Mouse (Mus musculus) kidney, embryonic 14.5 days (tissue): Measurements from ENCODE around the gene Pam16. TPM values are rescaled to one million over a fixed set of nuclear protein-coding genes. Genes with fewer than 3 reads are reported as not detected.

ENCODE experiments used
- ATAC-seq: fragments of 200-750 bp; cut with Nextera tagmentation; 2 replicates; pipeline ENCODE4 v1.8.0; 2017; ENCODE audit warnings: moderate number of reproducible peaks, mild to moderate bottlenecking, moderate TSS enrichment, moderate library complexity; ENCODE audit not compliant: low FRiP score, low TSS enrichment
- H3K27ac ChIP-seq: fragments of 300-500 bp; sonication (generic); 2 replicates; pipeline ENCODE4 v1.5.1; 2014; ENCODE audit warnings: low read depth, mild to moderate bottlenecking, low read length, moderate library complexity, mixed read lengths
- H3K27me3 ChIP-seq: fragments of 300-500 bp; sonication (generic); 2 replicates; pipeline ENCODE4 v1.6.1; 2014; ENCODE audit warnings: mild to moderate bottlenecking, low read length; ENCODE audit not compliant: control insufficient read depth, insufficient read depth
- H3K36me3 ChIP-seq: fragments of 300-500 bp; sonication (generic); 2 replicates; pipeline ENCODE4 v1.6.1; 2014; ENCODE audit warnings: low read length, mixed read lengths; ENCODE audit not compliant: control insufficient read depth, insufficient read depth
- H3K4me1 ChIP-seq: fragments of 300-500 bp; sonication (generic); 2 replicates; pipeline ENCODE4 v1.6.1; 2014; ENCODE audit warnings: low read length, mixed read lengths; ENCODE audit not compliant: control insufficient read depth, insufficient read depth
- H3K4me2 ChIP-seq: fragments of 300-500 bp; sonication (generic); replicated peaks from 2 replicates; pipeline ENCODE4 v1.6.1; 2014; ENCODE audit warnings: low read depth, mild to moderate bottlenecking, low read length
- H3K4me3 ChIP-seq: fragments of 300-500 bp; sonication (generic); 2 replicates; pipeline ENCODE4 v1.5.1; 2014; ENCODE audit warnings: mild to moderate bottlenecking, low read length
- H3K9ac ChIP-seq: fragments of 300-500 bp; sonication (generic); 2 replicates; pipeline ENCODE4 v1.6.1; 2014; ENCODE audit warnings: low read depth, mild to moderate bottlenecking, low read length, moderate library complexity
- H3K9me3 ChIP-seq: fragments of 300-500 bp; sonication (generic); 2 replicates; pipeline ENCODE4 v1.6.1; 2016; ENCODE audit warnings: low read length; ENCODE audit not compliant: control insufficient read depth
- WGBS: fragments of 180-500 bp; shearing (Covaris S2); extraction: QIAGEN DNeasy Blood & Tissue Kit; methylation state at CpG from one replicate; pipeline ENCODE4 v1.1.7; 2014; 5-methylcytosine and 5-hydroxymethylcytosine counted together
- polyA plus RNA-seq: library from polyadenylated mRNA; unstranded; fragments of >200 nt; fragmentation: Nextera tagmentation; extraction: Ambion mirVana; gene quantifications from 2 replicates; pipeline ENCODE4 v1.2.1, GENCODE M21; 2014

Gene Pam16
- polyA plus RNA-seq, 1 experiment from 2014 or later = 102 TPM

DNA sequence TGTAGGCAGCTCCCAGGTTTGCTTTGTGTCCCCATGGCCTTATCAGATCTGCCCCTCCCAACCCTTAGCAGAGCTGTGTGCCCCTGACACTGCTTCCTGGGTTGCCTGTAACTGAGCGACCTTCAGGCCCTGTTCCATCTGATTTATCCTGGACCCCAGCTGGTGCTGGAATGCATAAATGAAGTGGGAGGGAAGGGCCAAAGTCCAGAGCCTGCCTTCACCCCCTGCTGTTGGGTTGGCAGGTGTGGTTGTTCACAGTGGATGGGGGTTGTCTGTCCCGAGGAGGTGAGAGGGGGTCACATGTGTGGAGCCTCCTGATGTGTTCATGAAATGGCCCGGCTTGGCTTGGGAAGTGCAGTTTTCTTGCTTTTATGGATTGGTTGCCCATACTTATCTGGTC is 22.6 kb downstream of the Pam16 start:
- Histone ChIP-seq H3K4me1 (peaks cover 87% of the 10 kb centered on the region), H3K4me2 (no peak overlapping the region; the same call in 1 of the 2 replicates), H3K9me3 (no peaks in the 10 kb centered on the region), H3K36me3 (peaks cover 3% of the 10 kb centered on the region; the same call in 1 of the 2 replicates), H3K4me3 (no peak overlapping the region), H3K9ac (no peak overlapping the region), H3K27me3 (no peaks in the 10 kb centered on the region), H3K27ac (peak overlapping the region; percentile 85)
- 0 out of 2 replicates have a peak, but pooled peaks have one; percentile 3 for ATAC-seq
- WGBS = 14% methylated on average over 3 of the region's 3 CpGs

DNA sequence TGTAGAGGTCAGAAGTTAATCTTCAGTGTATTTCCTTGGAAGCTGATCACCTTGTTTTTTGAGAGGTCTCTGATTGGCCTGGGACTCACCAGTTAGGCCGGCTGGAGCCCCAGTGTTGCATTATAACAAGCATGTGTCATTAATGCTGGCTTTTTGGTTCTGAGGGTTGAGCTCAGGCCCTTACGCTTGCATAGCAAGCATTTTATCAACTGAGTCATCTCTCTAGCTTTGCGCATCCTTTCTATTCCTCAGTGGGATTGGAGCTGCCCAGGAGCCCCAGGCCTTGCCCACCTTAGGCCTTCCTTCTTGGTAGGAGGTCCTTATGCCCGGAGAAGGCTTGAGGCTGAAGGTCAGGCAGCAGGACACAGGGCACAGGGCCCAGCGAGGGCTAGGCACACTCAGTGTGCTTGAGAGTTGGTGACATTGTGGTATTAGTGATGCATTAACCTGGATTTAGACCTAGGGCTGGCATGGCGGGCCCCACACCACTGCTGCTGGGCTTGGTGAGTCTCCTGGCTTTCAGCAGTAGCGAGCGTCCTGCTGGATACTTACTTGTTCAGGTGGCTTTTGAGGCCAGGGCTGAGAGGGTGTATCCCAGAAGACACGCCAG is 24.0 kb downstream of the Pam16 start:
- peak overlapping the region; percentile 34; the same call in 1 of the 2 replicates for H3K27ac ChIP-seq
- no peak overlapping the region for H3K4me3 ChIP-seq
- H3K36me3 ChIP-seq = peaks cover 3% of the 10 kb centered on the region; the same call in 1 of the 2 replicates
- no peak for ATAC-seq
- H3K27me3 ChIP-seq = no peaks in the 10 kb centered on the region
- H3K4me2 ChIP-seq = no peak overlapping the region
- H3K4me1 ChIP-seq = peaks cover 87% of the 10 kb centered on the region
- no peak overlapping the region for H3K9ac ChIP-seq
- H3K9me3 ChIP-seq = no peaks in the 10 kb centered on the region
- WGBS = 76% methylated on average over 9 of the region's 9 CpGs

DNA sequence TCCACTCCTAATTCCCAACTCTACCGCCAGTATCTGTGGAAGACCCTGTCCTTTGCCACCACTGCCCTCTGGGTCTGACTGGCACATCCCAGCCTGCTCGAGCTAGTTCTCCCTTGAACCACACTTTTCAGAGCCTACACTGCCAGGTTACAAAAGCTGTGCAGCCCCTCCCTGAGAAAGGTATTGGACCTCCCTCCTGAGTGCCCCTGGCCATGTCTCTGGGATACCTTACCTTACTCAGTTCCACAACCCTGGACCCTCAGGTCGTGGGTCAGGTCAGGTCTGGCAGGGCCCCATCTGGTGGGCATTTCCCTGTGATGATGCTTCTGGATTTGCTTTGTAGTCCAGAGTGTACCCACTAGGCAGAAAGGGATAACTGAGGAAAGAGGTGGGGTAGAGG is 25.2 kb downstream of the Pam16 start:
- peaks cover 79% of the 10 kb centered on the region for H3K4me1 ChIP-seq
- no peaks in the 10 kb centered on the region for H3K9me3 ChIP-seq
- H3K36me3 ChIP-seq = peaks cover 3% of the 10 kb centered on the region; the same call in 1 of the 2 replicates
- WGBS = 85% methylated on average over 3 of the region's 3 CpGs
- no peak for ATAC-seq
- no peak overlapping the region for H3K4me2 ChIP-seq
- H3K4me3 ChIP-seq = no peak overlapping the region
- no peak overlapping the region for H3K9ac ChIP-seq
- no peaks in the 10 kb centered on the region for H3K27me3 ChIP-seq
- H3K27ac ChIP-seq = no peak overlapping the region; the same call in 1 of the 2 replicates

DNA sequence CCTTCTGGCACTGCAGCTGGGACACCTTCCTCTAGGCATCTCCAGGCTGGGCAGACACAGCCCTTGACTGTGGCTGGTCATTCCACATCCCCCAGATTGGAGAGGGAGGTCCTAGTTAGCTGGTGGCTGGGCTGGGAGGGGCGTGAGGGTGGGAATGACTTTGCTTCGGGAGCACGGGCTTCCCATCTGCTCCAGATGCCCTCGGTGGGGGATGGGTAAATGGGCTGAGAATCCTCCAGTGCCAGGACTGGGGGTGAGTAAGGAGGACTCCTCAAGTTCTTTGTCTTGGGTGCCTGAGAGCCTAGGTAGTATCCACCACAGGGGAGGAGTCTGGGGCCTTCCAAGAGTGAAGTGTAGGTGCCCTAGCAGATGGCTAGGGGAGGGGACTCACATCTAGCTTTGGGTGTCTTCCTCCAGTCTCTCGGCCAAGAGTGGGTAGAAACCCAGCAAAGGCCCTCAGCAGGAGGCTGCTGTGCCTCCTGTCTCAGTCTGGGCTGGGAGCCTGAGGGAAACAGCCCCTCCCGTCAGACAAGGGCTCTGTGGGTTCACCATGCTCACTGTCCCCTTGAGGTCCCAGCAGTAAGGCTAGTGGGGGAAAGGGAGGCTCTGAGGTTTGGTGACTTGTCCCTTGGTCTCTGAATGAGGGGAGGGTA is 25.8 kb downstream of the Pam16 start:
- Histone ChIP-seq H3K27ac (peak overlapping the region; percentile 55; the same call in 1 of the 2 replicates), H3K9me3 (no peaks in the 10 kb centered on the region), H3K4me3 (no peak overlapping the region), H3K36me3 (peaks cover 3% of the 10 kb centered on the region; the same call in 1 of the 2 replicates), H3K27me3 (no peaks in the 10 kb centered on the region), H3K4me1 (peaks cover 73% of the 10 kb centered on the region), H3K9ac (peak overlapping the region; percentile 47; the same call in 1 of the 2 replicates), H3K4me2 (peak overlapping the region; percentile 12)
- WGBS = 24% methylated on average over 6 of the region's 6 CpGs
- no peak for ATAC-seq

DNA sequence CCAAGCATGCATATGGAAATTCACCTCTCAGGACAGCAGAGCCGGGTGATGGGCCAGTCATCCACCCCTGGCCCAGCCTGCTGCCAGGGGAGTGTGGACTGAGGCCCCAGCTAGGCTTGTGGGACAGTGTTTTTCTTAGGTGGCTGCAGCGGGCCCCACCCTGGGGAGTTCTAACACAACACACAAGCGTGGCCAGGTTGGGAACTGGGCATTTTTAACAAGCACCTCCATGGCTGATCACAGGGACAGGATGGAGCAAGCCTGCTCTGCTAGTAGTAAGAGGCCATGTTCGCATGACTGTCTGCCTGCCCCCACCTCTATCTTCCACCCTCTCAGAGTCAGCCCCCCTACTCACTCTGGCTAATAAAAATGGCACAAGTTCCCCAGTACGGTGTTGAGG is 26.7 kb downstream of the Pam16 start:
- Histone ChIP-seq H3K36me3 (peaks cover 3% of the 10 kb centered on the region; the same call in 1 of the 2 replicates), H3K9me3 (no peaks in the 10 kb centered on the region), H3K27me3 (no peaks in the 10 kb centered on the region), H3K4me3 (no peak overlapping the region), H3K27ac (peak overlapping the region; percentile 55; the same call in 1 of the 2 replicates), H3K9ac (peak overlapping the region; percentile 47; the same call in 1 of the 2 replicates), H3K4me2 (peak overlapping the region; percentile 12; the same call in 1 of the 2 replicates), H3K4me1 (peaks cover 68% of the 10 kb centered on the region)
- WGBS = 53% methylated on average over 5 of the region's 5 CpGs
- ATAC-seq = no peak

DNA sequence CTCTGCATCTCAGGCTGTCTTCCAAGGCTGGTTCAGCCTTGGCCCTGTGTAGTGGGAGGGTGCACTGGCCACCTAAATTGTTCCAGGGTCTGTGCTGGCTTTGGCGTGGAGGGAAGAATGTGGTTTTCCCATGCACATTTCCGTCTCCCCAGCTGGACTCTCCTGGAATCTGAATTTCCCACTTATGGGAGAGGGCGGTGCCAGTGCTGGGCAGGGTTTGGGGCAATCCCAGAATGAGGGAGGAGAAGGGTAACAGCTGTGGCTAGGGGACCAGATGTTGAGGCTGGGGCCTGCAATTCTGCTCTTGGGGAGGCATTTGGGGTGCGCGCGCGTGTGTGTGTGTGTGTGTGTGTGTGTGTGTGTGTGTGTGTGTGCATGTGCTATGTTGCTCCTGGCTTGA is 27.5 kb downstream of the Pam16 start:
- Histone ChIP-seq H3K36me3 (peaks cover 3% of the 10 kb centered on the region; the same call in 1 of the 2 replicates), H3K27me3 (no peaks in the 10 kb centered on the region), H3K9me3 (no peaks in the 10 kb centered on the region), H3K4me1 (peaks cover 61% of the 10 kb centered on the region), H3K27ac (no peak overlapping the region), H3K4me2 (peak overlapping the region; percentile 95; the same call in 1 of the 2 replicates), H3K4me3 (0 out of 2 replicates have a peak overlapping the region, but pooled peaks have one; percentile 3), H3K9ac (0 out of 2 replicates have a peak overlapping the region, but pooled peaks have one; percentile 2)
- WGBS = 60% methylated on average over 7 of the region's 7 CpGs
- no peak for ATAC-seq

DNA sequence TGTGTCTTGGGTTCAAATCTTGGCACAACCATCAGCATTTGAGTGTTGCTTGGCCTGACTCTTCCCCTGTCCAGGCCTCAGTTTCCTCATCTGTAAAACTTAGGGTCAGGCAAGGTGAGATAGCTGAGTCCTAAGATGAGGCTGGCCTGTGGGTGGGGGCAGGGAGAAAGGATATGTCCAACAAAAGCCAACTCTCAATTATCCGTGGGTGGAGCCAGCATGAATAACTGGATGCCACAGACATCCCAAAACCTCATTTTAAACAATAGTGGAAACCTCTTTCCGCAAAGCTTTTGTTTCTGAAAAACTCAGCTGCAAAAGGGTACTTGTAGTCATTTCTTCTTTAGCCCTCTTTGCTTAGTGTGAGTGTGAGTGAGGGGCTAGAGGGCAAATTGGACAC is 28.0 kb downstream of the Pam16 start:
- H3K4me1 ChIP-seq = peaks cover 57% of the 10 kb centered on the region
- H3K27ac ChIP-seq = no peak overlapping the region
- peaks cover 3% of the 10 kb centered on the region; the same call in 1 of the 2 replicates for H3K36me3 ChIP-seq
- H3K4me3 ChIP-seq = peak overlapping the region; percentile 88
- H3K9me3 ChIP-seq = no peaks in the 10 kb centered on the region
- ATAC-seq = no peak
- peak overlapping the region; percentile 95 for H3K4me2 ChIP-seq
- H3K27me3 ChIP-seq = no peaks in the 10 kb centered on the region
- peak overlapping the region; percentile 96; the same call in 1 of the 2 replicates for H3K9ac ChIP-seq
- 62% methylated on average over 2 of the region's 2 CpGs for WGBS

DNA sequence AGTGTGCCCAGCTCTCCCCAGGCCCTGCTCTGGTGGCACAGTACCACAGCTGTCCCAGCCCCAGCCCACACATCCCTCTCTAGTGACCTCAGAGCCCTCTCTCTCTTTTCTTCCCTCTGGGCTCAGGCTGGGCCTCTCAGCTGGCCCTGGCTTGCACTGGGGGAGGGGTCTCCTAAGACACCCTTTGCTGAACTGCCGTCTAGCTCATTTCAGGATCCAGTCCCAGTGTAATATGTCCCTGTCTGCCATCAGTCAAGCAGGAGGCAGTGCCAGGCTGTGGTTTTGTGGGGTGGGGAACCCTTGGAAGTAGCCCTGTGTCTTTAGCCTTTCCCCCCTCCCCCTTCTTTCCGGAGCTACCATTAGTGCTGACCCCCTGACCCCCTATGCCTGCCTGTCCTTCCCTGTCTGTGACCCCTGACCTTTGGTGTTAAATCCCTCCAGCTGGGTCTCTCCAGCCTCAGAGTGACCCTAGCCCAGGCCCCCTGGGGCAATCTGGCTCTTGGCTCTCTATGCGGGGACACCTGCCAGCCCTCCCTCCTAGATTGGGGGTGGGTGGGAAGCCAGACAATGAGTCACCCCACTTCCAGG is 28.6 kb downstream of the Pam16 start:
- H3K9me3 ChIP-seq = no peaks in the 10 kb centered on the region
- peak; percentile 18; the same call in 1 of the 2 replicates for ATAC-seq
- peaks cover 57% of the 10 kb centered on the region for H3K4me1 ChIP-seq
- peak overlapping the region; percentile 95 for H3K4me2 ChIP-seq
- H3K27me3 ChIP-seq = no peaks in the 10 kb centered on the region
- peak overlapping the region; percentile 88 for H3K4me3 ChIP-seq
- peak overlapping the region; percentile 94 for H3K27ac ChIP-seq
- peak overlapping the region; percentile 96 for H3K9ac ChIP-seq
- WGBS = 7% methylated on average over 3 of the region's 3 CpGs
- peaks cover 3% of the 10 kb centered on the region; the same call in 1 of the 2 replicates for H3K36me3 ChIP-seq
